Mouse (Mus musculus) liver, postnatal 0 days (tissue): Measurements from ENCODE around the gene Patl2.

ENCODE experiments used
- CTCF ChIP-seq: sonication (generic); IDR thresholded peaks from 2 replicates; pipeline ENCODE4 v1.5.1; 2016; ENCODE audit warnings: antibody characterized with exemption, low read depth
- EP300 ChIP-seq: IDR thresholded peaks from 2 replicates; pipeline ENCODE4 v1.6.1; 2016; ENCODE audit warnings: antibody characterized with exemption, low read depth, mild to moderate bottlenecking

GRCm38 (mm10) chr2:122163430-122164195 lies 22.4 kb downstream of the Patl2 start:
- TF ChIP-seq CTCF (no peak), EP300 (no peak)
